Mouse (Mus musculus) kidney, postnatal 0 days (tissue): ENCODE results near the gene Pde4d. TPM values are rescaled to one million over a fixed set of nuclear protein-coding genes. Genes with fewer than 3 reads are reported as not detected.

Source experiments
- ATAC-seq: fragments of 200-750 bp; cut with Nextera tagmentation; replicated peaks from 2 replicates; pipeline ENCODE4 v1.8.0; 2017; ENCODE audit warnings: low read depth, moderate number of reproducible peaks, moderate TSS enrichment, moderate library complexity; ENCODE audit not compliant: low FRiP score
- DNase-seq: peaks from one replicate; pipeline ENCODE4 v3.0.0-alpha.2; 2016; ENCODE audit warnings: low spot score
- H3K27ac ChIP-seq: fragments of 300-500 bp; sonication (generic); 2 replicates; pipeline ENCODE4 v1.5.1; 2014; ENCODE audit warnings: mild to moderate bottlenecking
- H3K27me3 ChIP-seq: fragments of 300-500 bp; sonication (generic); 2 replicates; pipeline ENCODE4 v1.6.1; 2014; ENCODE audit warnings: low read length, mixed read lengths; ENCODE audit not compliant: insufficient read depth
- H3K36me3 ChIP-seq: fragments of 300-500 bp; sonication (generic); 2 replicates; pipeline ENCODE4 v1.6.1; 2014; ENCODE audit warnings: low read length, mixed read lengths; ENCODE audit not compliant: insufficient read depth
- H3K4me1 ChIP-seq: fragments of 300-500 bp; sonication (generic); replicated peaks from 2 replicates; pipeline ENCODE4 v1.6.1; 2014; ENCODE audit warnings: antibody characterized with exemption, low read length, mixed read lengths; ENCODE audit not compliant: insufficient read depth
- H3K4me2 ChIP-seq: fragments of 300-500 bp; sonication (generic); 2 replicates; pipeline ENCODE4 v1.6.1; 2014; ENCODE audit warnings: mild to moderate bottlenecking, low read length, moderate library complexity, mixed read lengths
- H3K4me3 ChIP-seq: fragments of 300-500 bp; sonication (generic); replicated peaks from 2 replicates; pipeline ENCODE4 v1.5.1; 2014; ENCODE audit warnings: low read depth, low read length
- H3K9ac ChIP-seq: fragments of 300-500 bp; sonication (generic); 2 replicates; pipeline ENCODE4 v1.6.1; 2014; ENCODE audit warnings: low read depth, low read length
- H3K9me3 ChIP-seq: fragments of 300-500 bp; sonication (generic); replicated peaks from 2 replicates; pipeline ENCODE4 v1.6.1; 2016; ENCODE audit warnings: low read length, inconsistent platforms, mixed read lengths
- CTCF ChIP-seq: IDR thresholded peaks from 2 replicates; pipeline ENCODE4 v1.5.1; 2016; ENCODE audit warnings: antibody characterized with exemption, low read depth, mild to moderate bottlenecking, moderate library complexity
- WGBS: fragments of 180-500 bp; shearing (Covaris S2); extraction: QIAGEN DNeasy Blood & Tissue Kit; methylation state at CpG from one replicate; pipeline ENCODE4 v1.1.7; 2014; 5-methylcytosine and 5-hydroxymethylcytosine counted together
- polyA plus RNA-seq: library from polyadenylated mRNA; unstranded; fragments of >200 nt; fragmentation: Nextera tagmentation; extraction: Ambion mirVana; gene quantifications from 2 replicates; pipeline ENCODE4 v1.2.1, GENCODE M21; 2015

Gene Pde4d
- polyA plus RNA-seq, 1 experiment from 2014 or later, result 7.1 TPM

GRCm38 (mm10) chr13:109577454-109577853, 1127.7 kb downstream of the Pde4d start:
- WGBS, result 60% methylated on average over 5 of the region's 5 CpGs
- no peak for ATAC-seq
- DNase-seq, result no peak
- no peaks in the 10 kb centered on the region for H3K4me1 ChIP-seq
- no peak overlapping the region for H3K4me2 ChIP-seq
- H3K4me3 ChIP-seq, result no peak overlapping the region
- H3K36me3 ChIP-seq, result no peaks in the 10 kb centered on the region
- no peak overlapping the region for H3K9ac ChIP-seq
- H3K27ac ChIP-seq, result no peak overlapping the region
- H3K27me3 ChIP-seq, result no peaks in the 10 kb centered on the region
- TF ChIP-seq CTCF, result no peak
- no peaks in the 10 kb centered on the region for H3K9me3 ChIP-seq

GRCm38 (mm10) chr13:109577901-109578300, 1128.2 kb downstream of the Pde4d start:
- Histone ChIP-seq H3K27ac (no peak overlapping the region), H3K9me3 (no peaks in the 10 kb centered on the region), H3K4me1 (no peaks in the 10 kb centered on the region), H3K9ac (no peak overlapping the region), H3K36me3 (no peaks in the 10 kb centered on the region), H3K27me3 (no peaks in the 10 kb centered on the region), H3K4me2 (no peak overlapping the region), H3K4me3 (no peak overlapping the region)
- ATAC-seq (no peak), DNase-seq (peak; percentile 11)
- no peak for TF ChIP-seq CTCF
- 70% methylated on average over 4 of the region's 4 CpGs for WGBS

DNA sequence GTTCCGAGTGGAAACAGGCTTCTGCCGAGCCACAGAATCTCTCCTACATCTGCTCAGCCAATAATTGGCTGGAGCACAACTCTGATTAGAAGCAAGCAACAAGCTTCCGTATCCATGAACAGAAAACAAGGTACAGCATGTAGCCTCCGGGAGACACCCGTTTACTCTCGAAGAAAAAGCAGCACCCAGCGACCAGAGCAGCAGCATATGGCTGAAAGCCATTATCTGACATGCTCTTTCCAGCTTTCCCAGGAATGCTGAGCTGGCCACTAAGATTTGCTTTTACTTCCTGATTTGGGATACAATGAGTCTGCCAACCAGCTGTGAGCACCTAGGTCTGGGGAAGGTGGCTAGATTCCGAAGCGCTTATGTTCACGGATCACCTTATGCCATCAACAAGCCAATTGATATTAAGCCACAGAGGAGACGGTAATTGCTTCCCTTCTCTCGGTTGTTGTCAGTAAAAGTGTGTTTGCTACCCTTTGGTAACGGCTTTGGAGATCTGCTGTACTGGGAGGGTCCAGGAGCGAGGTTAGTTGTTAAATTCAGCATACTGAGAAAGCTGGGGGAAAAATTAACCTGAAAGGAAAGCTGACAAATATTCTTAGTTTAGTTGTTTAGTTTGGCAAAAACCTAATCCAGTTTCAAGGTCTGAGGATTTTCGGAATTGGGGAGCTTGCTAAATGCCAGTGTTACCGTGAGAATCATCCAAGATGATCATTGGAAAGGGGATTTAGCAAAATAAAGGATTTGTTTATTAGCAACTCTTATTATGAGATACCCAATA, 1131.7 kb downstream of the Pde4d start:
- WGBS, result 76% methylated on average over 16 of the region's 16 CpGs
- no peak overlapping the region for H3K27ac ChIP-seq
- no peak overlapping the region for H3K4me2 ChIP-seq
- H3K27me3 ChIP-seq, result no peaks in the 10 kb centered on the region
- no peaks in the 10 kb centered on the region for H3K36me3 ChIP-seq
- no peaks in the 10 kb centered on the region for H3K4me1 ChIP-seq
- DNase-seq, result no peak
- H3K9ac ChIP-seq, result no peak overlapping the region
- no peak for TF ChIP-seq CTCF
- H3K4me3 ChIP-seq, result no peak overlapping the region
- H3K9me3 ChIP-seq, result no peaks in the 10 kb centered on the region
- no peak for ATAC-seq

GRCm38 (mm10) chr13:109590048-109590447, 1140.3 kb downstream of the Pde4d start:
- H3K4me1 ChIP-seq, result no peaks in the 10 kb centered on the region
- ATAC-seq (no peak), DNase-seq (no peak)
- no peaks in the 10 kb centered on the region for H3K36me3 ChIP-seq
- H3K27ac ChIP-seq, result no peak overlapping the region
- H3K4me3 ChIP-seq, result no peak overlapping the region
- H3K4me2 ChIP-seq, result no peak overlapping the region
- H3K9me3 ChIP-seq, result no peaks in the 10 kb centered on the region
- H3K9ac ChIP-seq, result no peak overlapping the region
- no peaks in the 10 kb centered on the region for H3K27me3 ChIP-seq
- TF ChIP-seq CTCF, result no peak
- WGBS, result 85% methylated on average over 4 of the region's 4 CpGs

- H3K9ac ChIP-seq, result no peak overlapping the region
- DNase-seq (no peak), ATAC-seq (no peak)
- no peaks in the 10 kb centered on the region for H3K27me3 ChIP-seq
- no peak overlapping the region for H3K27ac ChIP-seq
- 89% methylated on average over 8 of the region's 8 CpGs for WGBS
- no peak overlapping the region for H3K4me2 ChIP-seq
- TF ChIP-seq CTCF, result no peak
- no peaks in the 10 kb centered on the region for H3K9me3 ChIP-seq
- H3K4me1 ChIP-seq, result no peaks in the 10 kb centered on the region
- no peaks in the 10 kb centered on the region for H3K36me3 ChIP-seq
- no peak overlapping the region for H3K4me3 ChIP-seq
These were observed 1142.5 kb downstream of the Pde4d start for GRCm38 (mm10) chr13:109592192-109592797.

GRCm38 (mm10) chr13:109599711-109600110, 1150.0 kb downstream of the Pde4d start:
- Histone ChIP-seq H3K4me3 (no peak overlapping the region), H3K27me3 (no peaks in the 10 kb centered on the region), H3K9me3 (no peaks in the 10 kb centered on the region), H3K27ac (no peak overlapping the region), H3K36me3 (no peaks in the 10 kb centered on the region), H3K9ac (no peak overlapping the region), H3K4me1 (no peaks in the 10 kb centered on the region), H3K4me2 (no peak overlapping the region)
- DNase-seq, result no peak
- ATAC-seq, result no peak
- TF ChIP-seq CTCF, result no peak
- 74% methylated on average over 4 of the region's 4 CpGs for WGBS
